Mouse (Mus musculus): ENCODE results near the gene Olfr1178.

DNA sequence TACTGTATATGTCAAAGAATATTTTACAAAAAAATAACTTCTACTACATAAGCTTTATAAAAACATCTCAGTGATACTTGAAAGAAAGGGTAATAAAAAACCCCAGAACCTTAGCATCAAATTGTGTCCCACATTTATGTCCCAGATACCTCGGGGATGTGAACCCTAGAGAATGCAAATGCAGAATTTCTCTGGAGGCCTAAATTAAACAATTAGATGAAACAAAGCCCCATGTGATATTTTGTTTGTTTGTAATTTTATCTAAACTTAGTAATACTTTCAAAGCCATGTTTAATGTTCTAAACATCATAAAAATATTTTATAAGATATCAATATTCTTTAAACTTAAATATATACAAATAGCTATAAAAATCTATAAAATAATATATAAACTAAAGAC lies 40.5 kb upstream of the Olfr1178 start, which contains the start of gene Olfr1177-ps:
- TF ChIP-seq CTCF (IDR thresholded peaks at IDR 0.05; ENCODE audit: control insufficient read depth, insufficient read depth, low read length), result no peak
- TF ChIP-seq POLR2A (IDR thresholded peaks at IDR 0.05; ENCODE audit: borderline replicate concordance, control insufficient read depth, low read depth, low read length), result no peak

All from bone marrow, adult 2 months (tissue).